14 mouse cellular contexts compared by ENCODE assay signal in genomic region chr4:119157891-119158290, GRCm38 (mm10). TPM values are rescaled to one million over a fixed set of nuclear protein-coding genes. Genes with fewer than 3 reads are reported as not detected.
A peak's percentile ranks its signal among the peaks of the same experiment; 100 is the strongest.
DNase-seq lines count a peak whose midpoint lies in the region; ATAC-seq and TF ChIP-seq lines count a peak whose summit lies in the region.
"Had no signal": no experiment of that assay in that cellular context is flagged by ENCODE, and none has a peak within 500 bp of the region (broad histone marks: within the 10 kb centered on the region; RNA-seq: fewer than 3 reads in every experiment).

No protein-coding gene starts in this region.

- TF ChIP-seq CTCF in lung, adult 2 months (IDR thresholded peaks at IDR 0.05; ENCODE audit: insufficient read depth, low read length): no peak
- no peak for TF ChIP-seq CTCF in intestine, postnatal 0 days (IDR thresholded peaks at IDR 0.05; ENCODE audit: low read depth)
- no peak for TF ChIP-seq CTCF in stomach, postnatal 0 days (IDR thresholded peaks at IDR 0.05; ENCODE audit: low read depth)

- no peak overlapping the region for H3K27ac ChIP-seq in intestine, postnatal 0 days (ENCODE audit: low read depth, low read length)
- H3K27ac ChIP-seq in stomach, postnatal 0 days (replicated peaks): no peak overlapping the region
- no peak overlapping the region for H3K27ac ChIP-seq in heart, embryonic 10.5 days
- H3K27ac ChIP-seq: embryonic facial prominence, embryonic 13.5 days; hindbrain, embryonic 12.5 days had no signal

- peak; percentile 18 for DNase-seq in lung, adult 2 months
- DNase-seq in lung, postnatal 14 days: no peak
- peak; percentile 24 for DNase-seq in lung, postnatal 10 days
- no peak for DNase-seq in stomach, postnatal 0 days (ENCODE audit: low spot score)
- DNase-seq in liver: no peak
- no peak for DNase-seq in frontal cortex, postnatal 36 days (ENCODE audit: low spot score in 2 of 2)
- no peak for DNase-seq in heart, embryonic 10.5 days (ENCODE audit: low spot score)
- DNase-seq: gastrocnemius, postnatal 25 days; heart, adult 11 months had no signal

- TF ChIP-seq POLR2A in lung, adult 2 months (IDR thresholded peaks at IDR 0.05; ENCODE audit: borderline replicate concordance, extremely low read depth, low read depth, low read length): no peak

- no peaks in the 10 kb centered on the region for H3K4me1 ChIP-seq in lung, adult 2 months (ENCODE audit: control insufficient read depth, insufficient read depth, low read length)
- no peaks in the 10 kb centered on the region for H3K4me1 ChIP-seq in intestine, postnatal 0 days (replicated peaks; ENCODE audit: control insufficient read depth, insufficient read depth, low read length)
- no peaks in the 10 kb centered on the region for H3K4me1 ChIP-seq in stomach, postnatal 0 days (replicated peaks; ENCODE audit: control insufficient read depth, insufficient read depth)
- no peaks in the 10 kb centered on the region for H3K4me1 ChIP-seq in heart, embryonic 10.5 days
- H3K4me1 ChIP-seq: embryonic facial prominence, embryonic 13.5 days; hindbrain, embryonic 12.5 days had no signal

- no peak overlapping the region for H3K4me3 ChIP-seq in lung, adult 2 months (replicated peaks; ENCODE audit: extremely low read depth, low read depth, low read length)
- no peak overlapping the region for H3K4me3 ChIP-seq in intestine, postnatal 0 days (ENCODE audit: low read depth, low read length)
- H3K4me3 ChIP-seq in stomach, postnatal 0 days (ENCODE audit: low read depth, low read length): no peak overlapping the region
- H3K4me3 ChIP-seq in heart, embryonic 10.5 days: no peak overlapping the region
- H3K4me3 ChIP-seq: embryonic facial prominence, embryonic 13.5 days; hindbrain, embryonic 12.5 days had no signal

- 56% methylated on average over 5 of the region's 5 CpGs for WGBS in lung, adult 2 months
- 40% methylated on average over 5 of the region's 5 CpGs for WGBS in intestine, postnatal 0 days
- WGBS in stomach, postnatal 0 days: 51% methylated on average over 5 of the region's 5 CpGs
- WGBS in heart, embryonic 10.5 days: 64% methylated on average over 5 of the region's 5 CpGs

- H3K9ac ChIP-seq in intestine, postnatal 0 days (ENCODE audit: low read depth, low read length): no peak overlapping the region
- H3K9ac ChIP-seq in stomach, postnatal 0 days (ENCODE audit: low read length): no peak overlapping the region
- H3K9ac ChIP-seq: embryonic facial prominence, embryonic 13.5 days; hindbrain, embryonic 12.5 days had no signal

- H3K27me3 ChIP-seq in intestine, postnatal 0 days (replicated peaks; ENCODE audit: control insufficient read depth, insufficient read depth, low read length): no peaks in the 10 kb centered on the region
- no peaks in the 10 kb centered on the region for H3K27me3 ChIP-seq in stomach, postnatal 0 days (ENCODE audit: control insufficient read depth, insufficient read depth, low read length)
- no peaks in the 10 kb centered on the region for H3K27me3 ChIP-seq in heart, embryonic 10.5 days (ENCODE audit: insufficient read depth, poor library complexity, severe bottlenecking)
- H3K27me3 ChIP-seq: embryonic facial prominence, embryonic 13.5 days; hindbrain, embryonic 12.5 days had no signal

- no peak for TF ChIP-seq EP300 in stomach, postnatal 0 days (optimal IDR thresholded peaks at IDR 0.05)

- no peaks in the 10 kb centered on the region for H3K9me3 ChIP-seq in intestine, postnatal 0 days (ENCODE audit: control insufficient read depth)
- no peaks in the 10 kb centered on the region for H3K9me3 ChIP-seq in stomach, postnatal 0 days (ENCODE audit: control insufficient read depth, low read length)
- H3K9me3 ChIP-seq in heart, embryonic 10.5 days: no peaks in the 10 kb centered on the region
- H3K9me3 ChIP-seq: embryonic facial prominence, embryonic 13.5 days; hindbrain, embryonic 12.5 days had no signal

- peak; percentile 81 for ATAC-seq in intestine, postnatal 0 days
- peak; percentile 47; the same call in 1 of the 2 replicates for ATAC-seq in stomach, postnatal 0 days (ENCODE audit: low FRiP score, low TSS enrichment)
- ATAC-seq: forebrain, embryonic 14.5 days; hindbrain, embryonic 16.5 days had no signal

- H3K4me2 ChIP-seq in intestine, postnatal 0 days (replicated peaks; ENCODE audit: low read depth): no peak overlapping the region
- H3K4me2 ChIP-seq in stomach, postnatal 0 days (replicated peaks; ENCODE audit: low read depth): no peak overlapping the region
- H3K4me2 ChIP-seq: embryonic facial prominence, embryonic 13.5 days; hindbrain, embryonic 12.5 days had no signal

- no peaks in the 10 kb centered on the region for H3K36me3 ChIP-seq in intestine, postnatal 0 days (ENCODE audit: control insufficient read depth, insufficient read depth)
- H3K36me3 ChIP-seq in stomach, postnatal 0 days (ENCODE audit: control insufficient read depth, insufficient read depth, low read length): no peaks in the 10 kb centered on the region
- H3K36me3 ChIP-seq in heart, embryonic 10.5 days: no peaks in the 10 kb centered on the region
- H3K36me3 ChIP-seq: embryonic facial prominence, embryonic 13.5 days; hindbrain, embryonic 12.5 days had no signal

RNA-seq across cellular contexts. Expression of gene Zfp691, which starts 16.1 kb away (rescaled TPM):
- 8.9 and 10.1 TPM in 2 replicates for polyA plus RNA-seq in lung, adult 2 months (2012; rRNA removed)
- 3.4 and 3.6 TPM in 2 replicates for polyA plus RNA-seq in intestine, postnatal 0 days (2015; fragmentation: Nextera tagmentation; extraction: Ambion mirVana)
- 3.7 and 4.1 TPM in 2 replicates for polyA plus RNA-seq in stomach, postnatal 0 days (2015; fragmentation: Nextera tagmentation; extraction: Ambion mirVana)
- 8.1 and 10.0 TPM in 2 replicates for polyA plus RNA-seq in heart, embryonic 10.5 days (2016; fragmentation: Nextera tagmentation; extraction: Ambion mirVana)

RNA-seq across cellular contexts. Expression of gene Ermap, which starts 31.9 kb away (rescaled TPM):
- 0.06 and 0.66 TPM in 2 replicates for polyA plus RNA-seq in lung, adult 2 months (2012; rRNA removed)
- polyA plus RNA-seq in intestine, postnatal 0 days (2015; fragmentation: Nextera tagmentation; extraction: Ambion mirVana): 0.05 and 0.18 TPM in 2 replicates
- 0.40 and 0.42 TPM in 2 replicates for polyA plus RNA-seq in stomach, postnatal 0 days (2015; fragmentation: Nextera tagmentation; extraction: Ambion mirVana)
- 26.6 and 31.9 TPM in 2 replicates for polyA plus RNA-seq in heart, embryonic 10.5 days (2016; fragmentation: Nextera tagmentation; extraction: Ambion mirVana)

RNA-seq across cellular contexts. Expression of gene Svbp, which starts 37.2 kb away (rescaled TPM):
- 18.1 and 24.0 TPM in 2 replicates for polyA plus RNA-seq in lung, adult 2 months (2012; rRNA removed)
- polyA plus RNA-seq in intestine, postnatal 0 days (2015; fragmentation: Nextera tagmentation; extraction: Ambion mirVana): 88.1 and 91.6 TPM in 2 replicates
- polyA plus RNA-seq in stomach, postnatal 0 days (2015; fragmentation: Nextera tagmentation; extraction: Ambion mirVana): 99.7 and 100 TPM in 2 replicates
- polyA plus RNA-seq in heart, embryonic 10.5 days (2016; fragmentation: Nextera tagmentation; extraction: Ambion mirVana): 126 and 154 TPM in 2 replicates

RNA-seq across cellular contexts. Expression of gene Slc2a1, which starts 49.4 kb away (rescaled TPM):
- polyA plus RNA-seq in lung, adult 2 months (2012; rRNA removed): 32.0 and 39.0 TPM in 2 replicates
- polyA plus RNA-seq in intestine, postnatal 0 days (2015; fragmentation: Nextera tagmentation; extraction: Ambion mirVana): 18.1 and 19.0 TPM in 2 replicates
- polyA plus RNA-seq in stomach, postnatal 0 days (2015; fragmentation: Nextera tagmentation; extraction: Ambion mirVana): 36.9 and 39.8 TPM in 2 replicates
- 549 and 607 TPM in 2 replicates for polyA plus RNA-seq in heart, embryonic 10.5 days (2016; fragmentation: Nextera tagmentation; extraction: Ambion mirVana)

Comparison
In these comparisons a context has a peak if more than half of its experiments do, and no peak if none do; other contexts are left out.
1. DNase-seq: peak in lung, adult 2 months (single experiment) and lung, postnatal 10 days (single experiment); none in lung, postnatal 14 days (single experiment), stomach, postnatal 0 days (single experiment), liver (single experiment), frontal cortex, postnatal 36 days (0 of 2) and heart, embryonic 10.5 days (single experiment).
2. RNA of gene Ermap, which starts 31.9 kb away (polyA plus RNA-seq): 26.6 to 31.9 TPM in heart, embryonic 10.5 days; 0.06 to 0.66 TPM in lung, adult 2 months, 0.40 to 0.42 TPM in stomach, postnatal 0 days and 0.05 to 0.18 TPM in intestine, postnatal 0 days; every median in the first group is over 10 times any median in the second.